Mouse (Mus musculus): Measurements from ENCODE around the gene Ddx39b. TPM values are rescaled to one million over a fixed set of nuclear protein-coding genes. Genes with fewer than 3 reads are reported as not detected.

Gene Ddx39b
- 192 TPM for polyA plus RNA-seq (2017; shearing (Covaris generic))

GRCm38 (mm10) chr17:35241305-35242014 is at the start of gene Ddx39b:
Ddx39b (plus strand) TSS chr17:35241746.

GRCm38 (mm10) chr17:35193881-35194843 is 47.4 kb upstream of the Ddx39b start, which contains the start of gene Ltb:
Ltb (plus strand) TSS chr17:35194439.

GRCm38 (mm10) chr17:35201787-35202186 is 39.8 kb upstream of the Ddx39b start, which contains the start of gene Tnf:
Tnf (minus strand) TSS chr17:35202007.

GRCm38 (mm10) chr17:35204494-35205379 is 36.8 kb upstream of the Ddx39b start, which contains the start of gene Lta:
Lta (minus strand) TSS chr17:35205351.

GRCm38 (mm10) chr17:35220156-35220952 is 21.2 kb upstream of the Ddx39b start, which contains the start of gene Gm16181:
Gm16181 (plus strand) TSS chr17:35220834.

GRCm38 (mm10) chr17:35233114-35233980 is 8.2 kb upstream of the Ddx39b start, which contains the start of gene Atp6v1g2:
Atp6v1g2 (plus strand) TSS chr17:35233660.

GRCm38 (mm10) chr17:35235614-35236389 is 5.7 kb upstream of the Ddx39b start, which contains the start of gene Nfkbil1:
Nfkbil1 (minus strand) TSS chr17:35235792.

GRCm38 (mm10) chr17:35262664-35263522 is 21.3 kb downstream of the Ddx39b start, which contains the start of gene H2-D1:
H2-D1 (plus strand) TSS chr17:35262730.

Other genes starting within 250 kb of the Ddx39b start
- 151 TPM for gene Vars, start 240.8 kb upstream of the Ddx39b start, polyA plus RNA-seq (2017; shearing (Covaris generic))
- gene Vwa7, start 225.2 kb upstream of the Ddx39b start, polyA plus RNA-seq (2017; shearing (Covaris generic)): not detected
- not detected for gene Sapcd1, start 213.7 kb upstream of the Ddx39b start, polyA plus RNA-seq (2017; shearing (Covaris generic))
- gene Msh5, start 195.0 kb upstream of the Ddx39b start, polyA plus RNA-seq (2017; shearing (Covaris generic)): 4.4 TPM
- gene Clic1, start 191.8 kb upstream of the Ddx39b start, polyA plus RNA-seq (2017; shearing (Covaris generic)): 228 TPM
- 0.95 TPM for gene Ddah2, start 182.7 kb upstream of the Ddx39b start, polyA plus RNA-seq (2017; shearing (Covaris generic))
- gene Ly6g6c, start 176.4 kb upstream of the Ddx39b start, polyA plus RNA-seq (2017; shearing (Covaris generic)): not detected
- not detected for gene Mpig6b, start 175.6 kb upstream of the Ddx39b start, polyA plus RNA-seq (2017; shearing (Covaris generic))
- gene Ly6g6e, start 164.8 kb upstream of the Ddx39b start, polyA plus RNA-seq (2017; shearing (Covaris generic)): not detected
- not detected for gene Ly6g6d, start 163.7 kb upstream of the Ddx39b start, polyA plus RNA-seq (2017; shearing (Covaris generic))
- not detected for gene Ly6g6f, start 156.1 kb upstream of the Ddx39b start, polyA plus RNA-seq (2017; shearing (Covaris generic))
- 90.2 TPM for gene Abhd16a, start 152.5 kb upstream of the Ddx39b start, polyA plus RNA-seq (2017; shearing (Covaris generic))
- gene Ly6g5c, start 133.5 kb upstream of the Ddx39b start, polyA plus RNA-seq (2017; shearing (Covaris generic)): not detected
- gene Ly6g5b, start 126.3 kb upstream of the Ddx39b start, polyA plus RNA-seq (2017; shearing (Covaris generic)): 1.2 TPM
- gene Gpank1, start 120.3 kb upstream of the Ddx39b start, polyA plus RNA-seq (2017; shearing (Covaris generic)): 64.4 TPM
- 190 TPM for gene Csnk2b, start 119.7 kb upstream of the Ddx39b start, polyA plus RNA-seq (2017; shearing (Covaris generic))
- 0.75 TPM for gene D17H6S53E, start 115.4 kb upstream of the Ddx39b start, polyA plus RNA-seq (2017; shearing (Covaris generic))
- gene Apom, start 109.7 kb upstream of the Ddx39b start, polyA plus RNA-seq (2017; shearing (Covaris generic)): not detected
- gene Bag6, start 106.6 kb upstream of the Ddx39b start, polyA plus RNA-seq (2017; shearing (Covaris generic)): 77.8 TPM
- gene Prrc2a, start 76.8 kb upstream of the Ddx39b start, polyA plus RNA-seq (2017; shearing (Covaris generic)): 31.3 TPM
- not detected for gene Aif1, start 65.7 kb upstream of the Ddx39b start, polyA plus RNA-seq (2017; shearing (Covaris generic))
- gene Lst1, start 53.3 kb upstream of the Ddx39b start, polyA plus RNA-seq (2017; shearing (Covaris generic)): 1.8 TPM
- gene Ltb, start 47.3 kb upstream of the Ddx39b start, polyA plus RNA-seq (2017; shearing (Covaris generic)): 754 TPM
- gene Tnf, start 39.7 kb upstream of the Ddx39b start, polyA plus RNA-seq (2017; shearing (Covaris generic)): 4.2 TPM
- 24.6 TPM for gene Lta, start 36.4 kb upstream of the Ddx39b start, polyA plus RNA-seq (2017; shearing (Covaris generic))
- gene Gm16181, start 20.9 kb upstream of the Ddx39b start, polyA plus RNA-seq (2017; shearing (Covaris generic)): not detected
- gene Atp6v1g2, start 8.1 kb upstream of the Ddx39b start, polyA plus RNA-seq (2017; shearing (Covaris generic)): 1.4 TPM
- 16.0 TPM for gene Nfkbil1, start 6.0 kb upstream of the Ddx39b start, polyA plus RNA-seq (2017; shearing (Covaris generic))
- gene H2-D1, start 21.0 kb downstream of the Ddx39b start, polyA plus RNA-seq (2017; shearing (Covaris generic)): 5,786 TPM
- gene H2-Q1, start 78.7 kb downstream of the Ddx39b start, polyA plus RNA-seq (2017; shearing (Covaris generic)): not detected
- gene H2-Q2, start 100.5 kb downstream of the Ddx39b start, polyA plus RNA-seq (2017; shearing (Covaris generic)): 7.0 TPM
- gene H2-Q4, start 137.9 kb downstream of the Ddx39b start, polyA plus RNA-seq (2017; shearing (Covaris generic)): 50.9 TPM
- 505 TPM for gene H2-Q6, start 183.1 kb downstream of the Ddx39b start, polyA plus RNA-seq (2017; shearing (Covaris generic))
- gene H2-Q7, start 197.4 kb downstream of the Ddx39b start, polyA plus RNA-seq (2017; shearing (Covaris generic)): 1,681 TPM
- gene H2-Q10, start 228.3 kb downstream of the Ddx39b start, polyA plus RNA-seq (2017; shearing (Covaris generic)): 24.6 TPM